Mouse (Mus musculus) liver, embryonic 14.5 days (tissue): ENCODE data around the gene Pga5.

Experiments
- CTCF ChIP-seq: IDR thresholded peaks from 2 replicates; pipeline ENCODE4 v1.5.1; 2016; ENCODE audit warnings: antibody characterized with exemption, low read depth, control low read depth
- EP300 ChIP-seq: IDR thresholded peaks from 2 replicates; pipeline ENCODE4 v1.6.1; 2016; ENCODE audit warnings: antibody characterized with exemption, low read depth

- TF ChIP-seq CTCF, result no peak
- TF ChIP-seq EP300, result no peak
These were observed 46.9 kb upstream of the Pga5 start for GRCm38 (mm10) chr19:10724629-10725363.
